Mouse (Mus musculus): ENCODE results near the gene Crtac1.

Gene Crtac1

GRCm38 (mm10) chr19:42425208-42425607 is 6.4 kb downstream of the Crtac1 start:
- DNase-seq (ENCODE audit: low spot score in 2 of 2), result no peak

DNA sequence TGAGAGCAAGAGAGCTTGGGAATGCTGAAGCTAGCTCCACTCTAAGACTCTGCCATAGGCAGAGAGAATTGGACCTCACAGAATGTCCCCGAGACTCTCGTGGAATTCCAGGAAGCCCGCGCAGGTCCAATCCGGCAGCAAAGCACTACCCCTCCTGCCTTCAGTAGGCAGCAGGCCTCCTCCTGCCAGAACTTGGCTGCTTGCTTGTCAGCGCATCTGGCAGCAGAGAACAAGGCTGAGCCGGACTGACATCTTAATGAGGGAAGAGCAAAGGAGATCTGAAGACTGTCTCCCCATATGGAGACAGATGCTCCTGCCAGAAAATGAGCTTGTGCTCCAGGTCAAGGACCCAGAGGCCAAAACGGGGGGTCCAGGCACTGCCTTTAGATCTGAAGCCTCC is 16.5 kb downstream of the Crtac1 start:
- DNase-seq (ENCODE audit: low spot score in 2 of 2), result no peak

DNA sequence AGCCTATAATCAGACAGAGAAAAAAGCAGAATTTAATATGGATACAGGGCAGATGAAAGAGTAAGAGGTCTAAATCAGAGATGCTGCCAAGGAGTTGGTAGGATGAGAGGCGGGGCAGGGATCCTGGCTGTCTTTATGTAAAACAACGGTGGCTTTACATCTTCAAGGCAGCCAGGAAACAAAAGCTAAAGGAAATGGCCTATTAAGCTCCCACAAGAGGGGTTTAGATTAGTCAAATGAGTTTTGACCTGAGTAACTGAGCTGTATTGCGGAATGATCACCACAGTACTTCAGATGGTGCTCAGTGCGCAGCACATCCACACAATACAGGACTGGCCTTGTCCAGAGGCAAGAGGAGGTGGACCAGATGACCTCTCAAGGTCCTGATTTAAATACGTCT is 21.7 kb downstream of the Crtac1 start:
- no peak for DNase-seq (ENCODE audit: low spot score in 2 of 2)

DNA sequence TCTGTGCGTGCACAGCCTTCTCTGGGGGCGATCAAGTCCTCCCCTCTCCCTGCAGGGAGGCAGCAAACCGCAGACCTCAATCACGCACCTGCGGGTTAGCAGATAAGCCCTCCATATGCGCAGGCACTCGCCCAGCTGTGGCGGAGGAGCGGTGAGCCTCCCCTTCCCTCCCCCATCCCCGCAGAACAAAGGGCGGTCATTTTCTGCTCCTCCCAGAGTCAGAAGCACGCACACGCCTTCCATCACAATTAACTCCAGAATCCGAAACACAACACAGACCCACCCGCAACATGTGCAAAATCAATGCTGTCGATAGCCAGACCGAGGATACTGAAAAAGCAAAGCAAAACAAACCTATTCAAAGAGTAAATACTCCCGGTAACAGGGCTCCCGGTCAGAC is 22.4 kb downstream of the Crtac1 start:
- DNase-seq (ENCODE audit: low spot score in 2 of 2), result no peak

DNA sequence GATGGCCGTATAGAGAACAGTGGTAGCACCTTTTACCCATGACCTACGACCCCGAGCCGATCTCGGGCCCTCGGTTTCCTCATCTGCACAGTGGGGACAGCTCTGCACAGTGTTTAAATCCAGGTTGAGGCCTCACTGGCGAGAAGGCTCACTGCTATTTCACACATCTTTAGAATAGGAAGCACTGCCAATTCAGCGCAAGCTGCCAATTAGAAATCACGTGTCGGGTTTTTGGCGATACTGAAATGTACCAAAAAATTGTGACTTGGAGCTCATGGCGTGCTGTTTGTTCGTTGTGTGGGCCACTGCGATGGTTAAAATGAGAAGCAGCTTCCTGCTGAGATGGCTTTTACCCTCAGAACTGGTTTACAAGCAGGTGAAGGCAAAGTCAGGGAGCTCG is 27.2 kb downstream of the Crtac1 start:
- DNase-seq (ENCODE audit: low spot score in 2 of 2), result peak in 1 of 2 experiments; percentile 45

- no peak for DNase-seq (ENCODE audit: low spot score in 2 of 2)
These were observed 31.6 kb downstream of the Crtac1 start for GRCm38 (mm10) chr19:42399974-42400373.

GRCm38 (mm10) chr19:42397281-42397680 is 34.3 kb downstream of the Crtac1 start:
- DNase-seq (ENCODE audit: low spot score in 2 of 2), result no peak

GRCm38 (mm10) chr19:42394848-42395534 is 36.6 kb downstream of the Crtac1 start:
- DNase-seq (ENCODE audit: low spot score in 2 of 2), result no peak

DNA sequence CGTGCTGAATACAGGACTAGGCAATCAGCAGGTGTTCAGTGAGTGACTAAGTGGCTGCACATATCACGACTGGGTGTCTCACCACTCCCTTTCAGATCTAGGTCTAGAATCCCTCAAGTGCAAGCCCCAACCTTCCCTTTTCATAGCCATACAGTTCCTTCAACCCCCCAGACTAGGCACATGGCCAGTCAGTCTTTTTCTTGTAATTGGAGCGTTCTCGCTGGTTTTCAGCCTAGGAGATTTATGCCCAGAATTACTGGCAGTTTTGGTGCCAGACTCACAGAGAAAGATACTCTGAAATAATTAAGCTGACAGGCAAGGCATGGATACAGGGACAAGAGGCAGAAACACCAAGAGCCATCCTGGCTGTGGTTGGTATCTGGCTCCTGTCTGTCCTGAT is 37.7 kb downstream of the Crtac1 start:
- peak; percentile 67 to 71 for DNase-seq (ENCODE audit: low spot score in 2 of 2)

DNA sequence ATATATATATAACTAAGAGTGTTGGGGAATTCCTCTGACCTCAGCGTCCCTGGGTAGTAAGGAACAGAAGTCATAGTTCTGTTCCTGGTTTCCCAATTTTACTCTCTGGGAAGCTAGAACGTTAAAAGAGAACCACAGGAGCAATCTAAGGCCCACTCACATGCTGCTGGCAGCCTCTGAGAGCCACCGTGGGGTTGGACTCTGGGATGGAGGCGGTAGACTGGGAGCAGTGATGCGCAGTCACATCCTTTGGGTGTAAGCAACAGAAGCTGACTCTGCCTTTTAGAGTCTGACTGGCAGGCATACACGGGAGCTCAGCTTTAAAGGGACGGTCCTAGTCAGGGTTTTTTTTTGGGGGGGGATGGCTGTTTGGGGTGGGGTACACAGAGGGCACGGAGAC is 39.5 kb downstream of the Crtac1 start:
- DNase-seq (ENCODE audit: low spot score in 2 of 2), result no peak

GRCm38 (mm10) chr19:42389574-42389973 is 42.0 kb downstream of the Crtac1 start:
- peak in 1 of 2 experiments; percentile 49 for DNase-seq (ENCODE audit: low spot score in 2 of 2)

DNA sequence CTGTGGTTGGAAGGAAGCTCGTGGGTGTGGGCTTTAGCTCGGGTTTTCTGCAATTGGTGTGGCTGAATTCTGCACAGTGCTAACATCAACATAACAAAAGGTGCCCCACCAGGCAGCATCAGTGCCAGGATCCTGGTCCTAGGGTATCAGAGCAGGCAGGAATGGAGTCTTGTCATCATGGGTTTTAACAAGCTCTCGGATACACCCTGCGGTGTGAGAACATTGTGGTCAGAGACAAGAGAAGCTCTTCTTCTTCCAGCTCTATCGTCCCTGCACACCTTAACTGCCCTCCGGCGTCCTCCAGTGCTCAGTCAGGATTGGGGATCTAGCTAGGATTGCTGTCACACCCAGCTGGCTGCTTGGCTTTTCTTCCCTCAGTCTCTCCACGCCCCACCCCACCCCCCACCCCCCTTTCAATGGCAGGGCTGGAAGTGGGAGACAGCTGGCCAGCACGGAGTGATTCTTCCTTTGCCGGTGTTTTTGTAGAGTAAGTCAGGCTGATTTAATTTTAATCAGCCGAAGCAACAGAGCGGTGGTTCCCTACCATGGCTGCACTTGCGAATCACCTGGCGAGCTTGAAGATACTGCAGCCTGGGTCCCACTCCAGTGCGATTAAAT is 46.5 kb downstream of the Crtac1 start:
- no peak for DNase-seq (ENCODE audit: low spot score in 2 of 2)

GRCm38 (mm10) chr19:42380981-42381373 is 50.6 kb downstream of the Crtac1 start:
- no peak for DNase-seq (ENCODE audit: low spot score in 2 of 2)

DNA sequence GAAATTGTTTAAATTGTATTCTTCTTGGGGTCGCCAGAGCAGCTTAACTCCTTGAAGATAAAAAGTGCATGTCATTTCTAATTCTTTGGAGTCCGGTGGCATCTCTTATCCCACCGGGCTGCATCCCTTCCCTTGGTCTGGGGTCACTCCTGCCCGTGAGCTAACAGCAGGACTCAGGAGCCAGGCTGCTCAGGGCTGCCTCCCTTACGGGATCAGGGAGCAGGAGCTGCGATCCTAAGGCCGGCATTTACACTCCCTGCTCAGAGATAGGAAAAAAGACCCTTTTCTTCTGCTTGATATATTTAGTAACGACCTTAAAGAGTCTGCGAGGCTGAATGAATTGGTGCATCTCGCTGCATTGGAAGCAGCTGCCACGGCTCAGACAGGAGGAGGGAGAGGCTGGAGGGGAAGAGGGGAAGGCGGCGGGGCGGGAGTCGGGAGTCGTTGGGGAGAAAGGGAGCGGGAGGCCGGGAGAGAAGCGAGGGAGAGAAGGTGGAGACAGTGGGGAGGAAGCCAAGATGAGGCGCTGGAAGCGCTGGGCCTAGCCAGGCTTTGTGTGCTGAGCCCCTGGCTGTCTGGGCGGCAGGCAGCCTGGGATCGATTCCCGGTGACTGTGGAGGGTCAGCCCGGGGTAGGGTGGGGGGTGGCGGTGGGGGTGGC is 51.1 kb downstream of the Crtac1 start:
- peak; percentile 79 to 83 for DNase-seq (ENCODE audit: low spot score in 2 of 2)

DNA sequence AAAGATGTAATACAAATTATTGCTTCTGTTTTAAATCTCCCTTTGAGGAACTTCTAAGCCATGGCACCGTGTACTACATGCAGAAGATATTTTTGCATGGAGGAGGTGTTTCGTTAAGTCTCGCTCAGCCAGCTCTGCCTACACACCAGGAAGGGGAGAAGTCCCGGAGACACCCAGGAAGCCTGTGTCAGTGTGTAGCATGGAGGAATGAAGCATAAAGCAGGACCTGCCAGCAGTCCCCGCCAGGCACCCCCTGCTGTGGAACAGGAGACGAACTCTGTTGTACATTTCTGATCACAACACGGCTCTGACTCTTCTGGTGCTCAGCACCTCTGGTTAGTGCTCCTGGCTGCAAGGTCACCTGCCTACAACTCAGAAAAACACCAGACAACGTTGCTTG is 51.8 kb downstream of the Crtac1 start:
- peak; percentile 69 to 79 for DNase-seq (ENCODE audit: low spot score in 2 of 2)

GRCm38 (mm10) chr19:42377206-42377605 is 54.4 kb downstream of the Crtac1 start:
- no peak for DNase-seq (ENCODE audit: low spot score in 2 of 2)

DNA sequence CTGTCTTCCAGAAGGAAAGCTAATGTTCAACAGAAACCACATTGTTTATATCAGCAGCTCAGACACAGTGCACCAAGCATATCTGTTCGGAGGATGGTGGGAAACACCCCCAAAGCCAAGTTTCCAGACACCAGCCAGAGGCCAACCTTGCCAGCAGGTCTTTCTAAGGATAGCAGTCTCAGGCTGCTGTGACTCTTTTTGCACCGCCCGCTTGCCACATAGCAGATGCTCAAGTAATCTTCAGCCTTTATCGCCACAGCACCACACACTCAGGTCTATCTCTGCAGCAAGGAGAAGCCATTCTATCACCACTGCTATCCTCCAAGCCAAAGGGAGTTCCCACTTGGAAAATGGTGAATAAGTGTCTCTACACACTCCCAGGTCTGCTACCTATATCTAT is 68.0 kb downstream of the Crtac1 start:
- no peak for DNase-seq (ENCODE audit: low spot score in 2 of 2)

GRCm38 (mm10) chr19:42358406-42358805 is 73.2 kb downstream of the Crtac1 start:
- DNase-seq (ENCODE audit: low spot score in 2 of 2), result no peak

DNA sequence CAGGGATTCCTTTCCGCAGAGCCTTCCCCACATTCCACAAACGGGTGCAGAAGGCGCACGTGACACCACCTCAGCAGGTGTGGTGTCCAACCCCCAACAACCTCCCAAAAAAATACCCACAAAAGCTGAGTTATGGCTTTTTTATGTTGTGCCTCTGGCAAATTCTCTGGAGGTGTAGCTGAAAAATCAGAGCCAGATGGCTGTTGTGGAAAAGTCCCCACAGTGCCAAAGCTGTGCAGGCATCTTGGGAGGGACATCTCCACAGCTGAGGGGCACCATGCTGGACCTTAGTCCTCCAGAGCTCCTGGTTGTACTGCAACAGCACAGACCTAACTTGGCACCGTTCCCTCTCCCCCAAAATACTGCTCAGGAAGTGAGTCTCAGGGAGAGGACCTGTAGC is 74.7 kb downstream of the Crtac1 start:
- DNase-seq (ENCODE audit: low spot score in 2 of 2), result no peak

GRCm38 (mm10) chr19:42355476-42355875 is 76.1 kb downstream of the Crtac1 start:
- DNase-seq (ENCODE audit: low spot score in 2 of 2), result no peak

- DNase-seq (ENCODE audit: low spot score in 2 of 2), result peak in 1 of 2 experiments; percentile 62
These were observed 90.4 kb downstream of the Crtac1 start for GRCm38 (mm10) chr19:42341183-42341582.

GRCm38 (mm10) chr19:42332081-42332736 is 99.4 kb downstream of the Crtac1 start:
- DNase-seq (ENCODE audit: low spot score in 2 of 2), result peak; percentile 61 to 71

- DNase-seq (ENCODE audit: low spot score in 2 of 2), result no peak
These were observed 100.1 kb downstream of the Crtac1 start for GRCm38 (mm10) chr19:42331446-42331845.
